Mouse (Mus musculus) E14TG2a.4 (cell line): ENCODE data around the gene Wwp2.

Source experiments
- H3K27me3 ChIP-seq: 2 replicates; pipeline ENCODE4 v1.6.1; 2014; ENCODE audit warnings: low read length, control low read depth; ENCODE audit not compliant: insufficient read depth
- H3K36me3 ChIP-seq: 2 replicates; pipeline ENCODE4 v1.6.1; 2014; ENCODE audit warnings: low read length, control low read depth; ENCODE audit not compliant: insufficient read depth
- H3K4me1 ChIP-seq: replicated peaks from 2 replicates; pipeline ENCODE4 v1.6.1; 2014; ENCODE audit warnings: low read depth, low read length, control low read depth
- H3K4me3 ChIP-seq: replicated peaks from 2 replicates; pipeline ENCODE4 v1.5.1; 2014; ENCODE audit warnings: mild to moderate bottlenecking, low read length
- H3K9me3 ChIP-seq: 2 replicates; pipeline ENCODE4 v1.6.1; 2014; ENCODE audit warnings: low read length, control low read depth
- CTCF ChIP-seq: conservative IDR thresholded peaks from 2 replicates; pipeline ENCODE4 v1.5.1; 2014; ENCODE audit warnings: low read length
- NANOG ChIP-seq: IDR thresholded peaks from 2 replicates; pipeline ENCODE4 v1.6.1; 2014; ENCODE audit warnings: borderline replicate concordance, low read length, mixed read lengths
- POU5F1 ChIP-seq: IDR thresholded peaks from 2 replicates; pipeline ENCODE4 v1.6.1; 2014; ENCODE audit warnings: low read length, borderline replicate concordance

The Wwp2 gene

GRCm38 (mm10) chr8:107435962-107436831 is at the start of gene Wwp2:
Gene Wwp2 (plus strand): TSS chr8:107436365.
- TF ChIP-seq NANOG = no peak
- Histone ChIP-seq H3K4me3 (peak within 1 kb of the TSS; percentile 94), H3K9me3 (no peaks in the 10 kb centered on the region), H3K27me3 (no peaks in the 10 kb centered on the region), H3K36me3 (peaks cover 9% of the 10 kb centered on the region; the same call in 1 of the 2 replicates), H3K4me1 (peaks cover 42% of the 10 kb centered on the region)

- Histone ChIP-seq H3K4me1 (peaks cover 14% of the 10 kb centered on the region), H3K4me3 (no peak overlapping the region), H3K36me3 (no peaks in the 10 kb centered on the region), H3K27me3 (peaks cover 3% of the 10 kb centered on the region; the same call in 1 of the 2 replicates), H3K9me3 (no peaks in the 10 kb centered on the region)
- no peak for TF ChIP-seq POU5F1
- TF ChIP-seq CTCF = peak; percentile 74
Observed at GRCm38 (mm10) chr8:107386642-107387041, 49.5 kb upstream of the Wwp2 start.

- no peaks in the 10 kb centered on the region for H3K36me3 ChIP-seq
- peaks cover 3% of the 10 kb centered on the region; the same call in 1 of the 2 replicates for H3K27me3 ChIP-seq
- TF ChIP-seq CTCF (peak; percentile 45), NANOG (no peak), POU5F1 (no peak)
- no peaks in the 10 kb centered on the region for H3K9me3 ChIP-seq
- H3K4me1 ChIP-seq = peaks cover 14% of the 10 kb centered on the region
- H3K4me3 ChIP-seq = no peak overlapping the region
Observed at GRCm38 (mm10) chr8:107387861-107388260, 48.3 kb upstream of the Wwp2 start.

- TF ChIP-seq POU5F1 (no peak), CTCF (no peak), NANOG (no peak)
- Histone ChIP-seq H3K36me3 (no peaks in the 10 kb centered on the region), H3K9me3 (no peaks in the 10 kb centered on the region), H3K4me1 (peaks cover 11% of the 10 kb centered on the region), H3K4me3 (no peak overlapping the region), H3K27me3 (peaks cover 3% of the 10 kb centered on the region; the same call in 1 of the 2 replicates)
Observed at GRCm38 (mm10) chr8:107389557-107389956, 46.6 kb upstream of the Wwp2 start.

- Histone ChIP-seq H3K4me1 (peaks cover 11% of the 10 kb centered on the region), H3K36me3 (no peaks in the 10 kb centered on the region), H3K9me3 (no peaks in the 10 kb centered on the region), H3K27me3 (no peaks in the 10 kb centered on the region), H3K4me3 (no peak overlapping the region)
- TF ChIP-seq NANOG = no peak
Observed at GRCm38 (mm10) chr8:107390476-107391135, 45.6 kb upstream of the Wwp2 start.

GRCm38 (mm10) chr8:107391136-107391516 is 45.0 kb upstream of the Wwp2 start:
- TF ChIP-seq POU5F1 (no peak), NANOG (no peak), CTCF (no peak)
- H3K4me1 ChIP-seq = peaks cover 11% of the 10 kb centered on the region
- no peaks in the 10 kb centered on the region for H3K36me3 ChIP-seq
- H3K27me3 ChIP-seq = no peaks in the 10 kb centered on the region
- no peaks in the 10 kb centered on the region for H3K9me3 ChIP-seq
- no peak overlapping the region for H3K4me3 ChIP-seq

GRCm38 (mm10) chr8:107395397-107395796 is 40.8 kb upstream of the Wwp2 start:
- Histone ChIP-seq H3K36me3 (no peaks in the 10 kb centered on the region), H3K9me3 (no peaks in the 10 kb centered on the region), H3K4me1 (peaks cover 38% of the 10 kb centered on the region), H3K4me3 (no peak overlapping the region), H3K27me3 (no peaks in the 10 kb centered on the region)
- TF ChIP-seq NANOG (no peak), CTCF (no peak), POU5F1 (no peak)

GRCm38 (mm10) chr8:107396106-107396670 is 40.0 kb upstream of the Wwp2 start:
- H3K4me3 ChIP-seq = no peak overlapping the region
- no peaks in the 10 kb centered on the region for H3K27me3 ChIP-seq
- H3K9me3 ChIP-seq = no peaks in the 10 kb centered on the region
- H3K4me1 ChIP-seq = peaks cover 36% of the 10 kb centered on the region
- no peak for TF ChIP-seq NANOG
- no peaks in the 10 kb centered on the region for H3K36me3 ChIP-seq

GRCm38 (mm10) chr8:107397665-107398064 is 38.5 kb upstream of the Wwp2 start:
- no peak for TF ChIP-seq POU5F1
- no peak for TF ChIP-seq CTCF
- TF ChIP-seq NANOG = no peak
- Histone ChIP-seq H3K27me3 (no peaks in the 10 kb centered on the region), H3K4me1 (peaks cover 51% of the 10 kb centered on the region), H3K9me3 (no peaks in the 10 kb centered on the region), H3K36me3 (no peaks in the 10 kb centered on the region), H3K4me3 (no peak overlapping the region)
